Mouse (Mus musculus) liver, postnatal 0 days (tissue): ENCODE results near the gene Noa1. TPM values are rescaled to one million over a fixed set of nuclear protein-coding genes. Genes with fewer than 3 reads are reported as not detected.

ENCODE experiments used
- ATAC-seq: fragments of 200-750 bp; cut with Nextera tagmentation; 2 replicates; pipeline ENCODE4 v1.8.0; 2017; ENCODE audit warnings: mild to moderate bottlenecking, moderate library complexity
- DNase-seq: peaks from one replicate; pipeline ENCODE4 v3.0.0-alpha.2; 2016
- H3K27ac ChIP-seq: fragments of 300-500 bp; sonication (generic); 2 replicates; pipeline ENCODE4 v1.5.1; 2014; ENCODE audit warnings: antibody characterized with exemption, moderate library complexity, mild to moderate bottlenecking, low read depth
- H3K27me3 ChIP-seq: fragments of 300-500 bp; sonication (generic); 2 replicates; pipeline ENCODE4 v1.6.1; 2014; ENCODE audit warnings: low read length, control low read depth, mixed read lengths; ENCODE audit not compliant: insufficient read depth
- H3K36me3 ChIP-seq: fragments of 300-500 bp; sonication (generic); replicated peaks from 2 replicates; pipeline ENCODE4 v1.6.1; 2014; ENCODE audit warnings: mild to moderate bottlenecking, control low read depth, low read length, moderate library complexity, mixed read lengths; ENCODE audit not compliant: insufficient read depth
- H3K4me1 ChIP-seq: fragments of 300-500 bp; sonication (generic); 2 replicates; pipeline ENCODE4 v1.6.1; 2014; ENCODE audit warnings: antibody characterized with exemption, mild to moderate bottlenecking, control low read depth; ENCODE audit not compliant: insufficient read depth
- H3K4me2 ChIP-seq: fragments of 300-500 bp; sonication (generic); 2 replicates; pipeline ENCODE4 v1.6.1; 2014; ENCODE audit warnings: low read depth, mild to moderate bottlenecking, low read length, moderate library complexity, mixed read lengths
- H3K4me3 ChIP-seq: fragments of 300-500 bp; sonication (generic); 2 replicates; pipeline ENCODE4 v1.5.1; 2014; ENCODE audit warnings: low read depth, low read length
- H3K9ac ChIP-seq: fragments of 300-500 bp; sonication (generic); replicated peaks from 2 replicates; pipeline ENCODE4 v1.6.1; 2014; ENCODE audit warnings: mild to moderate bottlenecking, moderate library complexity
- H3K9me3 ChIP-seq: fragments of 300-500 bp; sonication (generic); 2 replicates; pipeline ENCODE4 v1.6.1; 2016; ENCODE audit warnings: mild to moderate bottlenecking, control low read depth, low read length, mixed read lengths
- CTCF ChIP-seq: sonication (generic); IDR thresholded peaks from 2 replicates; pipeline ENCODE4 v1.5.1; 2016; ENCODE audit warnings: antibody characterized with exemption, low read depth
- EP300 ChIP-seq: IDR thresholded peaks from 2 replicates; pipeline ENCODE4 v1.6.1; 2016; ENCODE audit warnings: antibody characterized with exemption, low read depth, mild to moderate bottlenecking
- WGBS: fragments of 180-500 bp; shearing (Covaris S2); extraction: QIAGEN DNeasy Blood & Tissue Kit; methylation state at CpG from one replicate; pipeline ENCODE4 v1.1.7; 2014; ENCODE audit not compliant: insufficient replicate concordance; 5-methylcytosine and 5-hydroxymethylcytosine counted together
- polyA plus RNA-seq: library from polyadenylated mRNA; unstranded; fragments of >200 nt; fragmentation: Nextera tagmentation; extraction: Ambion mirVana; gene quantifications from 2 replicates; pipeline ENCODE4 v1.2.1, GENCODE M21; 2015

Gene Noa1
- polyA plus RNA-seq: 8.2 and 10.5 TPM in 2 replicates

DNA sequence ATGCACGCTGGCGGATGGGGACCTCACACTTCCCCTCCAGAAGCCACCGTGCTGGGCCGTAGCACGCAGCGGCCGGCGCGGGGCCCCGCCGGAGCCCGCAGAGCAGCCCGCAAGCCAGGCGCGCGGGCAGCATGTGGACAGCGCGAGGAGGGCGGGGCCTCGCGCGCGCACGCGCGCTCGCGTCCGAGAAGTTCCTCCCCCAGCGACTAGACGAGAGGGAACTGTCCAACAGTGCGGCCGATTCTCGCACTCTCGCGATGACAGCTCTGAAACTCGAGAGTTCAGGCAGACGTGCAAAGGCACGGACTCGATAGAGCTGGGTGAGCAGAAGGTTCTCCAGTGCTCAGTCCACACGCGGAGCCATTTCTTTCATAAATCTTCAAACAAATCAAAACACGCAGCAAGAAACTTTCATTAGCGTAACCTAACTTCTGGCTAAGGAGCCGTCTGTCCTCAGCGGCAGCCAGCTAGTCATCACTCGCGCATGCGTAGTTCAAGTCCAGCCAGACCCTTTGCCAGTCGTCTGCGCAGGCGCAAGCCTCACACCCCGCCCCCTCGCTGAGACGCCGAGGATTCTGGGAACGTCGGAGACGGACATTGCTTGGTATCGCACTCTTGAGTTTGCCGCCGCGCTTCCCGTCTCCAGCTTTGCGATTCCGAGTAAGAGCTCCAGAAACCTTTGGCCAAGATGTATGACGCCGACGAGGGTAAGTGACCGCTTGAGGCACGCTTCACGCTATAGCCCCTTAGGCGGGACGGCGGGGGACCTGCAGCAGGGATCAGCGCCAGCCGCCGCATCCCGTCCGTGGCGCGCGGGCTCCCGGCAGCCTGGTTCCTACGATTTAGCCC lies at the start of gene Noa1, which contains the start of gene Polr2b:
Gene Noa1, minus strand, starts transcription at position 161 of the 849 bp plus-strand sequence.
Gene Polr2b, plus strand, starts transcription at position 224 of the 849 bp plus-strand sequence.
- Histone ChIP-seq H3K4me1 (peaks cover 18% of the 10 kb centered on the region), H3K36me3 (peaks cover 28% of the 10 kb centered on the region), H3K9ac (peak within 1 kb of the TSS; percentile 85), H3K27me3 (no peaks in the 10 kb centered on the region), H3K4me2 (peak within 1 kb of the TSS; percentile 100), H3K27ac (peak within 1 kb of the TSS; percentile 78), H3K9me3 (no peaks in the 10 kb centered on the region), H3K4me3 (peak within 1 kb of the TSS; percentile 87)
- TF ChIP-seq CTCF: no peak
- peak; percentile 19; the same call in 1 of the 2 replicates for TF ChIP-seq EP300
- under 1% methylated on average over 85 of the region's 85 CpGs for WGBS
- ATAC-seq (peak; percentile 95), DNase-seq (peak; percentile 99)

DNA sequence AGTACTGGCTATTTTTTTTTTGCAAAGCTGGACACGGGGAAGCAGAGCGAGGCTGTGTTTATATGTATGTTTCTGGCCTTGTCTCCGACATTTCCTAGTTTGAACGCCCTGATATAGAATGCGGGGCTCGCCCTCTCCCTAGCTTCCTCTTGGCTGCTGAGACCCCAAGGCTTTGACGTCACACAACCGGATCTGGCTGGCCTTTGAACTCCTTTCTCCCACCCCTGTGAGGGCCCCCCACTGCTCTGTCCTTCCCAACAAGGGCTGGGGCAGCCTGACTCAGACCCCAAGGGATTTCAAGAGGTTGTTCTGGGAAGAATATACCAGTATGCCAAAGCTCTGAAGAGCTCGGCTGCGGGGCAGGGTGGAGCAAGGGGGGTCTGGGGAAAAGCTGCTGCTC lies 48.5 kb upstream of the Noa1 start:
- Histone ChIP-seq H3K4me1 (peaks cover 15% of the 10 kb centered on the region), H3K9ac (peak overlapping the region; percentile 42; the same call in 1 of the 2 replicates), H3K36me3 (no peaks in the 10 kb centered on the region), H3K9me3 (no peaks in the 10 kb centered on the region), H3K4me3 (peak overlapping the region; percentile 49), H3K27me3 (no peaks in the 10 kb centered on the region), H3K4me2 (peak overlapping the region; percentile 85), H3K27ac (peak overlapping the region; percentile 58)
- TF ChIP-seq EP300 (no peak), CTCF (no peak)
- peak; percentile 53; the same call in 1 of the 2 replicates for ATAC-seq
- peak; percentile 48 for DNase-seq
- 3% methylated on average over 10 of the region's 10 CpGs for WGBS

DNA sequence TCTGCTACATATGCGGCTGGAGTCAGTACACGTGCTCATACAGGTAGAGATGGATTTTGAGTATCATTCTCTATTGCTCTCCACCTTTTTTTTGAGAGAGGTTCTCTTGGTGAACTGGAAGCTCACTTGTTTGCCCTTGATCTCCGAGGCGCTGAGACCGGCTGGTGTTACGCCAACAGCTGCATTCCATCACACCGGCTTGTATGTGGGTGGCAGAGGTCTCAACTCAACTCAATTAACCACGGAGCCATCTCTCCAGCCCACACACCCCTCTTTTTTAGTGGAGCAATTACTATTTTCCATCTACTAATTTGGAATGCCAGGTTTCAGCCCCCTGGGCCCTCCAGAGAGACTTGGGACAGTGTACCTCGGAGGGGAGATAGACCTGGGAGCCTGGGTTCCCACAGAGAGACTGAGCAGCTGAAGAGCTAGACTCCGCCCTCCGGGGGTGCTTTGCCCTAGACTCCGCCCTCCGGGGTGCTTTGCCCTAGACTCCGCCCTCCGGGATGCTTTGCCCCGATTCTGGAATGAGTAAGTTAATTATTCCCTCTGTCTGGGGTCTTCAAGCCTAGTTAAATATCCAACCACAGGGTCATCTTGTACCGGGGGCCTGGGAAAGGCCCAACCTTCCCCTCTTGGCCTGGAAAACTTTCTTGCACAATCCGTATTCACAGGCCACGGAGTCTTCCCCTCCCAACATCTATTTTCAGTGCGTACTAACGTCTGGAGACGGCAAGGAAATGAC lies 47.7 kb upstream of the Noa1 start:
- H3K9ac ChIP-seq: peak overlapping the region; percentile 42; the same call in 1 of the 2 replicates
- peak overlapping the region; percentile 49 for H3K4me3 ChIP-seq
- no peaks in the 10 kb centered on the region for H3K9me3 ChIP-seq
- H3K27ac ChIP-seq: peak overlapping the region; percentile 58
- WGBS: 14% methylated on average over 22 of the region's 22 CpGs
- H3K27me3 ChIP-seq: no peaks in the 10 kb centered on the region
- DNase-seq: peak; percentile 70
- peak overlapping the region; percentile 85 for H3K4me2 ChIP-seq
- peaks cover 15% of the 10 kb centered on the region for H3K4me1 ChIP-seq
- peak; percentile 66; the same call in 1 of the 2 replicates for ATAC-seq
- TF ChIP-seq CTCF (no peak), EP300 (no peak)
- H3K36me3 ChIP-seq: no peaks in the 10 kb centered on the region

DNA sequence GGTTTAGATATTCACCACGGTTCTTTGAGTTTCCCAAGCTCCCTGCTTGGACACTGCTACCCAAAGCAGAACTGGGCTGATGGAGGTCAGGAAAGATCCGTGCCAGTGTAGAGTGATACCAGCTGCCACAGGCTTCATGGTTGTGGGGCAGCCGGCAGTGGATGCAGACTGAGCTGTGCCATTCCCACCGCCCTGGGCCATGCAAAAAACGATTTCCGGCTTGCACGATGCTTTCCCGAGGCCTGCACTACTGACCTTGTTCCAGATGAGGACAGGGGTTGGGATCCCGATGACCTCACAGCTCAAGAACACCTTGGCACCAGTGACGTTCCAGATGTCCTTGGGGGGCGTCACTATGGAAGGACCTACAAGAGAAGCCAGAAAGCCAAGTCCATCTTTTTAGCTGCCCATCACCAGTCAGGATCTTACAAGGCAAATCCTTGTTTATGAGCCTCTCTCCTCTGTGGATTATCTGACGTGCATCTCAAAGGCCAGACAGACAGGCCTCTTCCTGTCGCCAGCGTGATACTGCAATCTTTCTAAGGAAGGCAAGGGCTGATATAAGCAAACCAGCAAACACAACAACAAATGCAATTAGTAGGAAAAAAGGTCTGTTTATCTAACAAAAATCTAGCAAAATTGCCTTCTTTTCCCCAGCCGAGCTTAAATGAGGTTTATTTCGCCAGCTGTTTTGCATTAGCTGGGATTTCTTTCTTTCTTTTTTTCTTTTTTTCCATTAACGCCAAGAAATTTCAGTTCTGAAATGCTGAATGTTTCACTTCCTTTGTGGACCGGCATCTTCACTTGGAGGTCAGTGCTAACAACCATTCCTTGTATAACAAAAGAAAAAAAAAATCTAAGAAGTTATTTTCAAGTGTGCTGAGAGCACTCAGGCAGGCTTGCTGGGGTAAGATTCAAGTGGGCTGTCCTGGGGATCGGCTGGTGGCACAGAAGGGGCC lies 45.7 kb upstream of the Noa1 start:
- Histone ChIP-seq H3K4me3 (no peak overlapping the region), H3K9ac (no peak overlapping the region), H3K27ac (peak overlapping the region; percentile 48; the same call in 1 of the 2 replicates), H3K27me3 (no peaks in the 10 kb centered on the region), H3K4me1 (peaks cover 15% of the 10 kb centered on the region), H3K36me3 (no peaks in the 10 kb centered on the region), H3K9me3 (no peaks in the 10 kb centered on the region), H3K4me2 (no peak overlapping the region)
- WGBS: 68% methylated on average over 19 of the region's 19 CpGs
- DNase-seq (no peak), ATAC-seq (no peak)
- TF ChIP-seq EP300: no peak
- TF ChIP-seq CTCF: no peak

DNA sequence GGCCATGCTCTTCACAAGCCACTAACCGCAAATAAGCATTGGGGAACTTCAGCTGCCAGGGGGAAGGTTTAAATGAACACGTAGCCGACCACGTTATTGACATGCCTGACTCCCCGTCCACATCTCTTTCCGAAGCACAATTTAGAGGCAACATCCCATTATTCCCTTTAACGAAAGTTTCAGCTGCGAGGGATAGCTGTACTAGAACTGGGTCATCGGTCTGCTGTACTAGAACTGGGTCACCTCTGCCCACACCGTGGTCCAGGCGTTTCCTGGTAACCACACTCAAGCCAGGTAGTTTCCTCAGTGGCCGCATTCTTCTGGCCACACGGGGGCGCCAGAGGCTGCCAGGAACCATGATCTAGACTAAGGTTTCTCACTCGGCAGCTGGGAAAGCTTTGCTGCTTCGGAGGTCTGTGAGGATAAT lies 44.5 kb upstream of the Noa1 start:
- no peak overlapping the region for H3K27ac ChIP-seq
- H3K4me2 ChIP-seq: peak overlapping the region; percentile 41
- peaks cover 15% of the 10 kb centered on the region for H3K4me1 ChIP-seq
- H3K9ac ChIP-seq: no peak overlapping the region
- H3K4me3 ChIP-seq: no peak overlapping the region
- H3K36me3 ChIP-seq: peaks cover 5% of the 10 kb centered on the region
- TF ChIP-seq CTCF (peak; percentile 97), EP300 (no peak)
- H3K9me3 ChIP-seq: no peaks in the 10 kb centered on the region
- DNase-seq (peak; percentile 86), ATAC-seq (peak; percentile 63)
- WGBS: 5% methylated on average over 16 of the region's 16 CpGs
- H3K27me3 ChIP-seq: no peaks in the 10 kb centered on the region
